Mouse (Mus musculus) liver, adult 2 months (tissue): ENCODE data around the gene Slc16a4.

Experiments used
- CTCF ChIP-seq: fragments of 200-500 bp; IDR thresholded peaks from 2 replicates; pipeline ENCODE4 v1.5.1; 2011; ENCODE audit warnings: low read depth, low read length, control low read depth
- POLR2A ChIP-seq: fragments of 200-500 bp; IDR thresholded peaks from 2 replicates; pipeline ENCODE4 v1.6.1; 2011; ENCODE audit warnings: low read length, control low read depth; ENCODE audit not compliant: insufficient read depth; ENCODE audit errors: extremely low read depth

DNA sequence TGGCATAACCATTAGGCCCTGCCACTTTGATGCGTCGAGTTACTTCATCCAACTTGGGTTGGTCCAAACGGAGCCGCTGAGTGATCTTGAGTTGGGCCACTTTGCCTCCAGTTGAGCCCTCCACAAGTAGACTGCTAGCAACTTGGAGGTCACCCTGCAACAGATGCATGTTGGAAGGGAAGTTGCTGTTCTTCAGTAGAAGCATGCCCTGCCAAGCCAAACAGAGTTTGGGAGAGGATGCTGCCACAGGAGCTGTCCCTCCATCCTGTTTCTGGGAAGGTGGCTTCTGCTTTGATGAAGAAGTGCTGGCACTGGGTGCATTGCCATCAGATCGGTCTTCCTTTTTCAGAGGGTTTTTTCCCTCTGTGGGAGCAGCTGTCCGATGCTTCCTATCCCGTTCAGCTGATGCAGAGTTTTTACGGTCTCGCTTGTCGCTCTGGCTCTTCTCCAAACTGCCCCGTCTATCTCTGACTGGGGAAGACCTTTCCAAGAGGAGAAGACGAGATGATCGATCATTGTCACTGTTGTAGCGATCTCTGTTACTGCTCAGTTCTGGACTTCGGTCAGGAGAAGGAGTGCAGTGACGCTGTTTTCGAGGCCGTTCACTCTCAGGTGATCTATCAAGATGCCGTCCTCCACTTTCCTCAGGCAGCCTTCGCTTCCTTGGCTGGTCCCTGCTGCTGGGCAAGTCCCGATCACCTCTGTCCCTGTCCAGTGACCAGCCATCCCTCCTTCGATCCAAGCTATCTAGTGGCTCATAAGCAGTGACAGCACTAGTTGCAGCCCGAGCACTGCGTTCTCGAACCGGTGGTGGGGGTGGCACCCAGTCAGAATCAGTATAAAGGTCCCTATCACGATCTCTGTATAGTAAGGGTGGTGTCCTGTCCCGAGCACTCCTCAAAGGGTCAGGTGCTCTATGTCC lies 39.7 kb downstream of the Slc16a4 start:
- TF ChIP-seq CTCF = no peak
- TF ChIP-seq POLR2A = no peak
